Mouse (Mus musculus) C2C12 (cell line): Measurements from ENCODE around the gene Isg20l2.

ENCODE experiments used
- CTCF ChIP-seq: IDR thresholded peaks from one replicate; pipeline ENCODE4 v1.5.1; 2011; ENCODE audit not compliant: control insufficient read depth, insufficient read depth, insufficient read length
- MYOD1 ChIP-seq: IDR thresholded peaks from one replicate; pipeline ENCODE4 v1.6.1; 2011; ENCODE audit warnings: low read depth; ENCODE audit not compliant: control insufficient read depth, insufficient read length

- TF ChIP-seq CTCF (no peak), MYOD1 (no peak)
Measured at GRCm38 (mm10) chr3:87958056-87958455, 27.9 kb downstream of the Isg20l2 start.
